Mouse (Mus musculus): ENCODE results near the gene Ralgps1.

The Ralgps1 gene

GRCm38 (mm10) chr2:33173686-33174085 lies 197.6 kb downstream of the Ralgps1 start:
- no peak for DNase-seq (ENCODE audit: low spot score)

DNA sequence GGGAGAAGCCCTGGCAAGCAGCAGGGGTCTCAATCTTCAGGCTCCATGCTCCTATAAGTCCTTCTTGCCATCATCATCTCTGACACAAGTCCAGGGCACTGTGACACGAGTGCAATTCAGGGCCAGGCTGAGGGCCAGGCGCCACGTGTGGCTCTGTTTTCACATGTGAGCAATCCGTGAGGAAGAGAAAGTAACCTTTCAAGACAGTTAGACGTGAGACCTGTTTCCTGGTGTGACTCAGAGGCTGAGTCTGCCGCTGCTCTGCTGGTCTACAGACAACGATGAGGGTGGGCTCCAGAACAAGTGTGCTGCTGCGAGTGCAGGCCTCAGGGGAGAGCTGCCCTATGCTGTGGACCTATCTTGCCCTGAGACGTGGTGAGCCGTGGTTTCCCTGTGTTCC lies 198.2 kb downstream of the Ralgps1 start:
- DNase-seq (ENCODE audit: low spot score), result no peak

- DNase-seq (ENCODE audit: low spot score), result no peak
Measured at GRCm38 (mm10) chr2:33170777-33171565, 200.3 kb downstream of the Ralgps1 start.

DNA sequence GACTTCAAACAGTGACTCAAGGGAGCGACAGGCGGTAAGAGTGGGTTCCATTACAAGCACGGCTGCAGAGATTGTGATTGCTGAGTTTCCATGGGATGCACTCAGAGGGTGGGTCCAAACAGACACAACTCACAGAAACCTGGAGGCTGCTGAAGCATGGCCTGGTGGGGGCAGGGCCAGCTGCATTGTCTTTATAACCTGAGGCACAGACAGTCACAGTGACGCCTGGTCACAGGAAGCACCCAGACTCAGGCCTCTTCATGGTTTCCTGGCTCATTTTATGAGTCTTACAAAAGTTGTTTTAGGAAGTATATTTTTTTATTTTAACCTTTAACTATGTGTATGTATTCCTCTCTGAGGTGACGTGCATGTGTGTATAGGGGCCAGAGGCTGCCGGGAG lies 201.8 kb downstream of the Ralgps1 start:
- no peak for DNase-seq (ENCODE audit: low spot score)

GRCm38 (mm10) chr2:33167060-33167459 lies 204.2 kb downstream of the Ralgps1 start:
- DNase-seq (ENCODE audit: low spot score), result no peak

DNA sequence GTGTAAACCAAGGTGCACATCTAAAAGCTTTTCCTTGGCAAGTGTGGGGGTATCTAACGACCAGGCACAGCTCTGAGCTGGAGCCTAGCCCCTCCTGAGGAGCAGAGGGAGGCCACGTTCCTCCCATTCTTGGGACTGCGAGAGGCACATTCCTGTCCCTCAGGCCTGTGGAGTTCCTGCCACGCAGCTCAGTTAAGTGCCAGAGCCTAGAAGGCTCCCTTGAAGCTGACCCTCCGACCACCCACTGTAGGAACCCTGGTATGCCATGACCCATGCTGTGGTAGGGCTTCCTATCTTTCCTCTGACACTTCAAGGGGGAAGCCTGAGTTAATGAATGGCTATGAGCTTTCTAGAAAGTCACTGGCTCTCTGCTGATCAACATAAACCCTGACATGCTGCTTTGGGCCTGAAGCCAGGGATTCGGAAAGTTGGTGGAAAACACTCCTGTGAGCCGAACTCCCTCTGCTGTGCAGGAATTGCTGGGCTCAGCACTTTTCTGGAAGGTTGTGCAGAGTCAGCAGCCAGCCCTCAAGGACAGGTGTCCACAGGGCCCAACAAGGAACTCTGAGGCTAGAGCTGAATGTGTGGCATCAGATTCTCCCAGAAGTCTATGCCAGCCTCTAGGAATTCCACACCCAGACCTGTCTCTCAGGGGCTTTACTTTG lies 205.4 kb downstream of the Ralgps1 start:
- DNase-seq (ENCODE audit: low spot score), result no peak

- no peak for DNase-seq (ENCODE audit: low spot score)
Measured at GRCm38 (mm10) chr2:33165229-33165628, 206.1 kb downstream of the Ralgps1 start.

DNA sequence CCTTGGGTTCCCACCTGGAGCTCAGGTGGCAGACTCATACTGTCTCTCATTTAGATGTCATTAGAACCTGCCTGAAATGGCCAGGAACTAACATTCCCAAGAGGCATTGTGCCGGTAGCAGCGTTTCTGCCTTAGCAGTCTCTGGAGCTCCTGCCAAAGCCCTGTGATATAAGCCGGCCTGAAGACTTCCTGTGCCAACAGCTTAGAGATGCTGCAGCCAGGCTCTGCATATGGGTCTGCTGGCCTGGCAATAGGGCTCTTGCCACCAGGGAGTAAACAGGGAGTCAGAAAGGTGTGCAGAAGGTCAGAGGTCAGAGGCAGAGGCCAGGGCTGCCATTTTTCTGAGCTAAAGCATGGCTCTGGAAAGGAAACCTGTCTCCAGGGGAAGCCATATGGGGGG lies 206.6 kb downstream of the Ralgps1 start:
- DNase-seq (ENCODE audit: low spot score), result no peak

DNA sequence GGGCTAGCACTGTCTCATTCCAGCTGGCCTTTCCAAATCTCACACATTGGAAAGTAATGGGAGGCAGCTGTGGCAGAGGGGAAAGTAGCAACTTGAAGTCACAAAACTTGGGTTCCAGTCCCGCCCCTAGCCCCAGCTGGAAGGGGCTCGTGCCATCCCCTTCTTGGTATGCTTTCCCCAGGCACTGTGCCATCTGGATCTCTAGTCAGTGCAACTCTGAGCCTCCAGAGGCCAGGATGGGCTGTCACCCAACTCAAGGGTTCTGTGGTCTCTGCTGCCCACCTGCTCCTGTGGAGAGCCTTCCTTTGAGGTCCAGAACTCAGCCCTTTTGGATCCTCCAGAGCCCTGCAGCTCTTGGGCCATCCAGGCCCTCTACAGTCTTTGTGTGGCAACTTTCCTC lies 209.2 kb downstream of the Ralgps1 start:
- DNase-seq (ENCODE audit: low spot score), result no peak

DNA sequence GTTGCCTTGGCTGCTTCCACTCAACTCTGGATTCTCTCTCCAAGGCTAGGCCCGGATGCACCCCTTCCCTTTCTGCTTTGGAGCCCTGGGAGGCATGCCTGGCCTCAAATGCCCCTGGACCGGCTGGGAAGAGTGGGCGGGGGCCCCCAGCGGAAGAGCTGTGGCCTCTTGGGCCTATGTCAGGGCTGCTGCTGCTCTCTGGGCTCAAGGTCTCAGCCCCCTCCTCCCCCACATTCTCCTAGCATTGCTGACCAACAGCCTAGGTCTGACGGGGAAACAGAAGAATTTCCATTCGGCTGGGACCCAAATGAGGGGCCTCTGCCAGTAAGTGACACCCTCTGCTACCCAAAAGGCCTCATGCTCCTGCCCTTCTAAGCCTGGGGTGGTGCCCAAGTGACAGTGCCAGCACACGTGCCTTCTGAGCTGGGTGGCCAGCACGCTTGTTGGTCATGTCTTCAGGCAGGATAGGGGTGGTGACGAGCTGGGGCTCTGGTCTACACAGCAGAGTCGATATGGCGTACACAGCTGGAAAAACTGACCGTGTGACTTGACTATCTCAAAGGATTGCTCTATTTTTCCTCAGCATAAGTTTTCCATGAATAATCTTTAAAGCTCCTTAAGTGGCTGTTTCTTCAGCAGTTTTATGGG lies 210.8 kb downstream of the Ralgps1 start:
- no peak for DNase-seq (ENCODE audit: low spot score)

DNA sequence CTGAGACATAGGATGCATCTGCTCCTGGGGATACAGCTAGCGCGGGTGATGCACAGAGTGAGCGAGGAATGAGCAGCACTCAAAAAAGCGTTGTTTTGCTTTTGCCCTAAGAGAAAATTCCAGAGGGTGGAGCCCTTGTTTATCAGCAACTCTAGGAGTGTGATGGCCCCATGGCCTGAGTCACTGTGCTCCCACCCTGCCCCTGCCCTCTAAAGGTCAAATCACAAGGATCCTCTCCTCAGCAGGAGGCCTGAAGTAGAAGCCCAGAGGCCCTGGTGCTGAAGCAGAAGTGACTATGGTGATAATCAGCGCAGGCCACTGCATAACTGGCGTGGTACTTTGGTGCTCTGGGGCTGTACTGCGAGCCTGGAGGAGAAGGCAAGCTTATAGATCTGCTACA lies 211.7 kb downstream of the Ralgps1 start:
- no peak for DNase-seq (ENCODE audit: low spot score)

DNA sequence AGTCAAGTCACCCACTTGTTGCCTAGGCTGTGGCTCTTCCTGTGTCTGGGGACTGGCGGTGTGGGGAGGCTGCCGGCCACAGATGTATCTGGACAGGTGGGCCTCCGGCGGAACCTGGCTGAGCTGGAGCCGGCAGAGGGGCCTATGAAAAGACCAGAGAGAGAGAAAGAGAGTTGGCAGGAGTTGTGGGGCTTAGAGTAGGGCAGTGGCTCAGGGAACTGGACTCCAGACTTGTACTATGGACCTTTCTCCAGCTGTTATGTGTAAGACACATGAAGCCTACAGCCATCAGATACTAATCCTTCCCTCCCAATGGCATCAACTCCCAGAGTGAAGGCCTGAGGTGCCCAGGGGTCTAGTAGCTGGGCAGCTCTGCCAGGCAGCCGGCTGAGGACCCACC lies 212.4 kb downstream of the Ralgps1 start:
- no peak for DNase-seq (ENCODE audit: low spot score)

- no peak for DNase-seq (ENCODE audit: low spot score)
Measured at GRCm38 (mm10) chr2:33156283-33156781, 215.0 kb downstream of the Ralgps1 start.

DNA sequence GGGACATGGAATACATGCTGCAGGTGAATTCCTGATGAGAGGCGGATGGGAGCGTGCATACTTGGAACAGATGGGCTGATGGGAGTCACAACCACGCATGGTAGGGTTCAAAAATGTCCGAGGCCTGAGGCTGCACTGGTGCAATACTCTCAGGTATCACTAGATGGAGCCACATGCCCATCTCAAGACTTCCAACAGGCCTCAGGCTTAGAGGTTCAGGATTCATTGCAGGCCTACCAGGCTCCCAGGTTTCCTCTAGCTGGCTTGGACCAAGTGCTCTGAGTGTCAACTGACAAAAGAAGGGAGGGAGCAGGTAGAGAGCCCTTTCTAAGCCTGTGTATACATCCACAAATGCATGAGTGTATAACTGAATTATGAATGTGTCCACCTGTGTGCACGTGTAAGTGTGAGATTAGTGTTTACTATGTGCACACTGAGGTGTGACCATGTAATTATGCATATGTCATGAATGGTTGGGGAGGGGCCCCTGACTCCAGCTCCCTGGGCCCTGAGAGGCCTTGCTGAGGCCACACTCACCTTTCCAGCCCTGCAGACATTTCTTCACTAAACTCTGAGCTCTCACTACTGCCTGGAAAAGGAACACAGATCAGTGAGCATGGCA lies 216.4 kb downstream of the Ralgps1 start:
- DNase-seq (ENCODE audit: low spot score), result peak; percentile 86

GRCm38 (mm10) chr2:33146994-33147393 lies 224.3 kb downstream of the Ralgps1 start:
- DNase-seq (ENCODE audit: low spot score), result no peak

- no peak for DNase-seq (ENCODE audit: low spot score)
Measured at GRCm38 (mm10) chr2:33143292-33143691, 228.0 kb downstream of the Ralgps1 start.

DNA sequence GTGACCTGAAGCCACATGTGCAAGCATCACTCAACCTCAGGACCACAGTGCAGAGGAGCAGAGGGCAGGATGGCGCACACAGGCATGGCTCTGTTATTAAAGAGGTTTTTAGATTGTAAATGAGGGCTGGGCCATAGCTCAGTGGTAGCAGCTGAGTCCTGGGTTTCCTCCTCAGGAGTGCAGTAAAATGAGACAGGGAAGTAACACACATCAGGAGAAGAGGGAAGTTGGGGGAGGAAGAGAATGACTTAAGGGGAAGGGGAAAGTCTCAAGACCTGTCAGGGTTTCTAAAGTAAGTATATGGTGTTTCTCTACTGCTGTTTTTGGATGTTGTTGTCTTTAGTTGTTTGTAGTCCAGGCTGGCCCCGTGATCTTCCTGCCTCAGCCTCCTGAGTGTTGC lies 232.8 kb downstream of the Ralgps1 start:
- DNase-seq (ENCODE audit: low spot score), result no peak

- no peak for DNase-seq (ENCODE audit: low spot score)
Measured at GRCm38 (mm10) chr2:33137731-33138130, 233.6 kb downstream of the Ralgps1 start.

DNA sequence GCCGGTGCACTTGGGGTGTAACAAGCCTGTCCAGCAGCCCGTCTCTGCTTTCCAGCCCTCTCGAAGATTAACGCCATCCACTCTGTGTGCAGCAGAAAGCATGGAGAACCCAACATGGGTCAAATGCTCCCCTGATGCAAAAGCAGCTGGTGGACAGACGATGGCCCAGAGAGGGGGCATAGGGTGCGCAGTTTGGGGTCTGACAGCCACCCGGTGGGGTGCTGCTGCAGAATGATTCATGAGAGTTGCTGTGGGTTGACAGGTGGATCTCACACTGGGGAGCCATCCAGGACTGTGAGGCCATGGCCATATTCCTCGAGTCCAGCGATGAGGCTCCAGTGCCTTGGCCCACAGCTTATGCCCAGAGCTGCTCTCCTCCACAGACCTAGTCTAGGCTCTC lies 234.0 kb downstream of the Ralgps1 start:
- no peak for DNase-seq (ENCODE audit: low spot score)

- DNase-seq (ENCODE audit: low spot score), result no peak
Measured at GRCm38 (mm10) chr2:33136366-33136765, 234.9 kb downstream of the Ralgps1 start.

DNA sequence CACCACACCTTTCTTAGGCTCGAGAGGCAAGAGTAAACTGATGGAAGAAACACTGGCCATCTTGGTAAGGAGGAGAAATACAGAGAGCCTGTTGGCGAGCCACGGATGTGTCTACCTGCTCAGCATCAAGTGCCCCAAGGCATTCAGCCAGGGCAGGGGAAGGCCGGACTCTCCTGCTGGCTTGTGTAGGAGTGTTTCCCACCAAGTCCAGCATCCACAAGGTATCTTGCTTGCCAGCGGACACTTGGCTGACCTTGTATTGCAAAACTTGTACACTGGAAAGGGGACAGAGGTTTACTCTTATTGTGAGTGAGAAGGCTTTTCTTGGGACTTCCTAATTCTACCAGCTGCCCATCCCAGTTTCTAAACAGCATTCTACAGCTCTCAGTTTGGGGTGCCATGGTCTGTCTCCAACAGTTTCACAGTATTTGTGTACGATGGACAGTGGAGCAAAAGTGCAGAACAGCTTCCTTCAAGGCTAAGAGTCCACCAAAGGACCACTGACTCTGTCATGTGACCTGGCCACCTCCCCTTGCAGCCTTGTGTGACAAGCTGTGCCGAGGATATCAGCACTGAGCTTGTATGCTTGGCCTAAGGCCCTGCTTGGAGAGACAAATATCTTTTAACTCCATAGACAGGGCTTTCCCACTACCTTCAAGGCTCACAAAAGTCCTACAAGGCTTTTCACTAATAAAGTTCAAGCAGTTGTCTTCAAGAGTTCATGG lies 236.4 kb downstream of the Ralgps1 start:
- no peak for DNase-seq (ENCODE audit: low spot score)

- no peak for DNase-seq (ENCODE audit: low spot score)
Measured at GRCm38 (mm10) chr2:33132306-33132705, 239.0 kb downstream of the Ralgps1 start.

Measured in layer of hippocampus, adult 9-10 months (tissue).